Mouse (Mus musculus) spleen, adult 2 months (tissue): Measurements from ENCODE around the gene Hddc3.

ENCODE experiments used
- CTCF ChIP-seq: fragments of 200-500 bp; IDR thresholded peaks from 2 replicates; pipeline ENCODE4 v1.5.1; 2011; ENCODE audit warnings: mild to moderate bottlenecking, inconsistent platforms; ENCODE audit not compliant: insufficient read depth, insufficient read length, insufficient replicate concordance; ENCODE audit errors: extremely low read depth
- POLR2A ChIP-seq: fragments of 200-500 bp; IDR thresholded peaks from 2 replicates; pipeline ENCODE4 v1.6.1; 2011; ENCODE audit warnings: low read depth, low read length, inconsistent platforms

GRCm38 (mm10) chr7:80387033-80387632 lies 44.2 kb downstream of the Hddc3 start:
- TF ChIP-seq CTCF (no peak), POLR2A (no peak)
